Mouse (Mus musculus): ENCODE results near the gene Gm49405. TPM values are rescaled to one million over a fixed set of nuclear protein-coding genes. Genes with fewer than 3 reads are reported as not detected.
"Not testable (repeated sequence)": the region's sequence is repeated elsewhere in the genome, so short reads cannot be mapped to it uniquely, and the experiment has no call there.

Gm49405 gene
- polyA plus RNA-seq, 1 experiment, result 4.8 TPM

- Histone ChIP-seq H3K4me3 (replicated peaks; ENCODE audit: insufficient read depth, low read depth, low read length) (peak within 1 kb of the TSS; percentile 78), H3K27ac (ENCODE audit: insufficient read depth, low read length) (peak within 1 kb of the TSS; percentile 47), H3K27me3 (ENCODE audit: control insufficient read depth, insufficient read depth, low read length) (no peaks in the 10 kb centered on the region), H3K4me1 (ENCODE audit: control insufficient read depth, insufficient read depth, low read length) (peaks cover 6% of the 10 kb centered on the region)
- TF ChIP-seq POLR2A (IDR thresholded peaks at IDR 0.05; ENCODE audit: borderline replicate concordance, insufficient read depth, low read length) (peak; percentile 84), CTCF (IDR thresholded peaks at IDR 0.05; ENCODE audit: borderline replicate concordance, insufficient read depth, low read depth, low read length) (no peak)
- under 1% methylated on average over 26 of the region's 26 CpGs for WGBS
- peak; percentile 83 to 84 for DNase-seq
These were observed 37.4 kb downstream of the Gm49405 start, which contains the start of gene Gstp1 for GRCm38 (mm10) chr19:4037788-4038232. Gene Gstp1, minus strand, starts transcription at chr19:4037985.

- not testable (repeated sequence) for H3K4me1 ChIP-seq (ENCODE audit: control insufficient read depth, insufficient read depth, low read length); H3K4me3 ChIP-seq (replicated peaks; ENCODE audit: insufficient read depth, low read depth, low read length); DNase-seq; H3K27ac ChIP-seq (ENCODE audit: insufficient read depth, low read length); H3K27me3 ChIP-seq (ENCODE audit: control insufficient read depth, insufficient read depth, low read length)
- WGBS, result 89% methylated on average over 5 of the region's 5 CpGs
These were observed 40.5 kb downstream of the Gm49405 start for GRCm38 (mm10) chr19:4040941-4041340.

GRCm38 (mm10) chr19:4041500-4041899 lies 41.1 kb downstream of the Gm49405 start:
- not testable (repeated sequence) for H3K4me1 ChIP-seq (ENCODE audit: control insufficient read depth, insufficient read depth, low read length); H3K27ac ChIP-seq (ENCODE audit: insufficient read depth, low read length); H3K4me3 ChIP-seq (replicated peaks; ENCODE audit: insufficient read depth, low read depth, low read length); DNase-seq; H3K27me3 ChIP-seq (ENCODE audit: control insufficient read depth, insufficient read depth, low read length)
- 86% methylated on average over 3 of the region's 4 CpGs for WGBS

- Histone ChIP-seq H3K4me3 (replicated peaks; ENCODE audit: insufficient read depth, low read depth, low read length) (no peak overlapping the region), H3K27ac (ENCODE audit: insufficient read depth, low read length) (no peak overlapping the region), H3K27me3 (ENCODE audit: control insufficient read depth, insufficient read depth, low read length) (no peaks in the 10 kb centered on the region), H3K4me1 (ENCODE audit: control insufficient read depth, insufficient read depth, low read length) (peaks cover 3% of the 10 kb centered on the region; the same call in 1 of the 2 replicates)
- DNase-seq, result no peak
- TF ChIP-seq CTCF (IDR thresholded peaks at IDR 0.05; ENCODE audit: borderline replicate concordance, insufficient read depth, low read depth, low read length) (no peak), POLR2A (IDR thresholded peaks at IDR 0.05; ENCODE audit: borderline replicate concordance, insufficient read depth, low read length) (no peak)
- 78% methylated on average over 14 of the region's 14 CpGs for WGBS
These were observed 41.7 kb downstream of the Gm49405 start for GRCm38 (mm10) chr19:4042124-4042523.

- WGBS, result 90% methylated on average over 5 of the region's 5 CpGs
- not testable (repeated sequence) for H3K27me3 ChIP-seq (ENCODE audit: control insufficient read depth, insufficient read depth, low read length); H3K4me1 ChIP-seq (ENCODE audit: control insufficient read depth, insufficient read depth, low read length); H3K27ac ChIP-seq (ENCODE audit: insufficient read depth, low read length); DNase-seq; H3K4me3 ChIP-seq (replicated peaks; ENCODE audit: insufficient read depth, low read depth, low read length)
These were observed 43.7 kb downstream of the Gm49405 start for GRCm38 (mm10) chr19:4044109-4044508.

- peaks cover 7% of the 10 kb centered on the region for H3K4me1 ChIP-seq (ENCODE audit: control insufficient read depth, insufficient read depth, low read length)
- DNase-seq, result peak; percentile 81 to 84
- 15% methylated on average over 16 of the region's 16 CpGs for WGBS
- no peak for TF ChIP-seq POLR2A (IDR thresholded peaks at IDR 0.05; ENCODE audit: borderline replicate concordance, insufficient read depth, low read length)
- peak; percentile 61 for TF ChIP-seq CTCF (IDR thresholded peaks at IDR 0.05; ENCODE audit: borderline replicate concordance, insufficient read depth, low read depth, low read length)
- peak within 1 kb of the TSS; percentile 75 for H3K27ac ChIP-seq (ENCODE audit: insufficient read depth, low read length)
- H3K27me3 ChIP-seq (ENCODE audit: control insufficient read depth, insufficient read depth, low read length), result no peaks in the 10 kb centered on the region
- peak within 1 kb of the TSS; percentile 35 for H3K4me3 ChIP-seq (replicated peaks; ENCODE audit: insufficient read depth, low read depth, low read length)
These were observed 45.8 kb downstream of the Gm49405 start, which contains the start of gene Gstp2 for GRCm38 (mm10) chr19:4045966-4046865. Gene Gstp2, minus strand, starts transcription at chr19:4046023.

GRCm38 (mm10) chr19:4046866-4047254 lies 46.4 kb downstream of the Gm49405 start:
- DNase-seq, result no peak

GRCm38 (mm10) chr19:4047859-4048258 lies 47.4 kb downstream of the Gm49405 start:
- WGBS, result 15% methylated on average over 4 of the region's 4 CpGs
- peaks cover 7% of the 10 kb centered on the region for H3K4me1 ChIP-seq (ENCODE audit: control insufficient read depth, insufficient read depth, low read length)
- no peak overlapping the region for H3K4me3 ChIP-seq (replicated peaks; ENCODE audit: insufficient read depth, low read depth, low read length)
- peak; percentile 79 to 82 for DNase-seq
- TF ChIP-seq POLR2A (IDR thresholded peaks at IDR 0.05; ENCODE audit: borderline replicate concordance, insufficient read depth, low read length), result no peak
- peak; percentile 80 for TF ChIP-seq CTCF (IDR thresholded peaks at IDR 0.05; ENCODE audit: borderline replicate concordance, insufficient read depth, low read depth, low read length)
- H3K27ac ChIP-seq (ENCODE audit: insufficient read depth, low read length), result no peak overlapping the region
- no peaks in the 10 kb centered on the region for H3K27me3 ChIP-seq (ENCODE audit: control insufficient read depth, insufficient read depth, low read length)

More at GRCm38 (mm10) chr19:4046866-4047254, 46.4 kb downstream of the Gm49405 start:
- Histone ChIP-seq H3K4me3 (replicated peaks; ENCODE audit: insufficient read depth, low read depth, low read length) (no peak overlapping the region), H3K27ac (ENCODE audit: insufficient read depth, low read length) (no peak overlapping the region), H3K27me3 (ENCODE audit: control insufficient read depth, insufficient read depth, low read length) (no peaks in the 10 kb centered on the region), H3K4me1 (ENCODE audit: control insufficient read depth, insufficient read depth, low read length) (peaks cover 7% of the 10 kb centered on the region)
- 92% methylated on average over 8 of the region's 8 CpGs for WGBS
- TF ChIP-seq POLR2A (IDR thresholded peaks at IDR 0.05; ENCODE audit: borderline replicate concordance, insufficient read depth, low read length) (no peak), CTCF (IDR thresholded peaks at IDR 0.05; ENCODE audit: borderline replicate concordance, insufficient read depth, low read depth, low read length) (no peak)

- not testable (repeated sequence) for H3K27me3 ChIP-seq (ENCODE audit: control insufficient read depth, insufficient read depth, low read length); H3K4me3 ChIP-seq (replicated peaks; ENCODE audit: insufficient read depth, low read depth, low read length); DNase-seq; H3K27ac ChIP-seq (ENCODE audit: insufficient read depth, low read length)
- WGBS, result 82% methylated on average over 5 of the region's 5 CpGs
- peaks cover 11% of the 10 kb centered on the region for H3K4me1 ChIP-seq (ENCODE audit: control insufficient read depth, insufficient read depth, low read length)
These were observed 48.6 kb downstream of the Gm49405 start for GRCm38 (mm10) chr19:4049069-4049468.
